Mouse (Mus musculus) heart, embryonic 15.5 days (tissue): Measurements from ENCODE around the gene Ccdc7a. TPM values are rescaled to one million over a fixed set of nuclear protein-coding genes. Genes with fewer than 3 reads are reported as not detected.

Experiments used
- ATAC-seq: fragments of 200-750 bp; cut with Nextera tagmentation; replicated peaks from 2 replicates; pipeline ENCODE4 v1.8.0; 2017; ENCODE audit warnings: low read depth, moderate TSS enrichment; ENCODE audit not compliant: insufficient number of reproducible peaks, insufficient read depth, low FRiP score
- H3K27ac ChIP-seq: fragments of 300-500 bp; sonication (generic); 2 replicates; pipeline ENCODE4 v1.5.1; 2015; ENCODE audit warnings: mild to moderate bottlenecking, inconsistent platforms
- H3K27me3 ChIP-seq: fragments of 300-500 bp; sonication (generic); 2 replicates; pipeline ENCODE4 v1.6.1; 2015; ENCODE audit warnings: inconsistent platforms
- H3K36me3 ChIP-seq: fragments of 300-500 bp; sonication (generic); 2 replicates; pipeline ENCODE4 v1.6.1; 2015; ENCODE audit warnings: mild to moderate bottlenecking, inconsistent platforms
- H3K4me1 ChIP-seq: fragments of 300-500 bp; sonication (generic); replicated peaks from 2 replicates; pipeline ENCODE4 v1.6.1; 2015; ENCODE audit warnings: inconsistent platforms
- H3K4me2 ChIP-seq: fragments of 300-500 bp; sonication (generic); 2 replicates; pipeline ENCODE4 v1.6.1; 2015; ENCODE audit warnings: inconsistent platforms, mild to moderate bottlenecking, moderate library complexity
- H3K4me3 ChIP-seq: fragments of 300-500 bp; sonication (generic); 2 replicates; pipeline ENCODE4 v1.5.1; 2015; ENCODE audit warnings: mild to moderate bottlenecking, inconsistent platforms
- H3K9ac ChIP-seq: fragments of 300-500 bp; sonication (generic); 2 replicates; pipeline ENCODE4 v1.6.1; 2015; ENCODE audit warnings: mild to moderate bottlenecking, inconsistent platforms
- H3K9me3 ChIP-seq: fragments of 300-500 bp; sonication (generic); replicated peaks from 2 replicates; pipeline ENCODE4 v1.6.1; 2016; ENCODE audit warnings: inconsistent platforms
- WGBS: fragments of 180-500 bp; shearing (Covaris S2); methylation state at CpG from one replicate; pipeline ENCODE4 v1.1.7; 2015; ENCODE audit warnings: mixed read lengths; 5-methylcytosine and 5-hydroxymethylcytosine counted together
- polyA plus RNA-seq: library from polyadenylated mRNA; unstranded; fragments of >200 nt; fragmentation: Nextera tagmentation; extraction: Ambion mirVana; gene quantifications from 2 replicates; pipeline ENCODE4 v1.2.1, GENCODE M21; 2015

Gene Ccdc7a
- polyA plus RNA-seq, 1 experiment from 2014 or later, result not detected

- peak; percentile 92 for ATAC-seq
These were observed 379.5 kb downstream of the Ccdc7a start, which contains the start of gene Itgb1 for GRCm38 (mm10) chr8:128685507-128686428. Itgb1 (plus strand) TSS chr8:128685654.

GRCm38 (mm10) chr8:128684609-128685506 lies 380.5 kb downstream of the Ccdc7a start:
- H3K27me3 ChIP-seq, result no peaks in the 10 kb centered on the region
- peak overlapping the region; percentile 75 for H3K4me2 ChIP-seq
- WGBS, result 11% methylated on average over 25 of the region's 25 CpGs
- H3K9me3 ChIP-seq, result no peaks in the 10 kb centered on the region
- H3K9ac ChIP-seq, result peak overlapping the region; percentile 100
- H3K36me3 ChIP-seq, result no peaks in the 10 kb centered on the region
- peak overlapping the region; percentile 100 for H3K27ac ChIP-seq
- peaks cover 22% of the 10 kb centered on the region for H3K4me1 ChIP-seq
- ATAC-seq, result no peak
- H3K4me3 ChIP-seq, result peak overlapping the region; percentile 97

More at GRCm38 (mm10) chr8:128685507-128686428, 379.5 kb downstream of the Ccdc7a start, which contains the start of gene Itgb1:
- Histone ChIP-seq H3K4me2 (peak within 1 kb of the TSS; percentile 75), H3K4me3 (peak within 1 kb of the TSS; percentile 97), H3K27me3 (no peaks in the 10 kb centered on the region), H3K9me3 (no peaks in the 10 kb centered on the region), H3K36me3 (no peaks in the 10 kb centered on the region), H3K9ac (peak within 1 kb of the TSS; percentile 100), H3K27ac (peak within 1 kb of the TSS; percentile 100), H3K4me1 (peaks cover 24% of the 10 kb centered on the region)
- under 1% methylated on average over 101 of the region's 113 CpGs for WGBS

Other genes with a start within 250 kb of the Ccdc7a start
- not detected in 2 replicates for gene Ccdc7b, start 1.6 kb upstream of the Ccdc7a start, polyA plus RNA-seq
- not detected in 2 replicates for gene Gm10999, start 66.1 kb upstream of the Ccdc7a start, polyA plus RNA-seq
- 17.9 and 18.6 TPM in 2 replicates for gene 2610044O15Rik8, start 168.9 kb upstream of the Ccdc7a start, polyA plus RNA-seq